23 mouse cellular contexts compared by ENCODE assay signal in the genomic region with DNA sequence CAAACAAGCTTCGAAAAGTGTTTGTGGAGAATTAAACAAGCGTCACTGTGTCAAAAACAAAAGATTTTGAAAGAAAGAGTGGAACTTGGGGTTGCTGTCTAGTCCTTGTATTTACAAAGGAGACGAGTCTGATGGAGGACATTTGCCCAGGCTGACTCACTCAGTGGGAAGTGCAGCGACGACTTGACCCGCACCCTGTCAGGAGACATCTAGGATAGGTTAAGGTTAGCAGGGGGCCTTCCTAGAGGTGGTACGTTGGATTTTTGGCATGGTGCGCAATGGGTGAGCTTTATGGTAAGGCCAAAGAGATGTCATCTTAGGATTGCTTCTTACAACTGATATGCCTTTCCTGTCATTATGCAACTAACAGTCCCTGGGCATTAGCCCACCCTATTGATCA. TPM values are rescaled to one million over a fixed set of nuclear protein-coding genes. Genes with fewer than 3 reads are reported as not detected.
"Had no signal": no experiment of that assay in that cellular context is flagged by ENCODE, and none has a peak within 500 bp of the region (broad histone marks: within the 10 kb centered on the region; RNA-seq: fewer than 3 reads in every experiment).

No protein-coding gene starts in this region.

- H3K4me2 ChIP-seq: liver, embryonic 13.5 days; liver, embryonic 15.5 days; lung, embryonic 15.5 days; midbrain, embryonic 12.5 days; midbrain, embryonic 15.5 days; neural tube, embryonic 12.5 days; stomach, embryonic 15.5 days had no signal

- H3K27ac ChIP-seq: liver, embryonic 13.5 days; liver, embryonic 15.5 days; lung, embryonic 15.5 days; midbrain, embryonic 10.5 days; midbrain, embryonic 12.5 days; midbrain, embryonic 15.5 days; neural tube, embryonic 12.5 days; stomach, embryonic 15.5 days; stomach, postnatal 0 days had no signal

- H3K4me1 ChIP-seq: liver, embryonic 15.5 days; lung, embryonic 15.5 days; midbrain, embryonic 12.5 days; midbrain, embryonic 15.5 days; neural tube, embryonic 12.5 days; stomach, embryonic 15.5 days had no signal

- DNase-seq: liver, embryonic 13.5 days; liver, postnatal 0 days; lung, adult 2 months; lung, postnatal 4 days; right cerebral cortex, postnatal 14 days; spleen, adult 18-20 months; thymus, postnatal 14 days; thymus, postnatal 4 days had no signal

- H3K27me3 ChIP-seq: liver, embryonic 13.5 days; liver, embryonic 15.5 days; lung, embryonic 15.5 days; midbrain, embryonic 12.5 days; midbrain, embryonic 15.5 days; neural tube, embryonic 12.5 days; stomach, embryonic 15.5 days had no signal

- H3K4me3 ChIP-seq: liver, embryonic 13.5 days; liver, embryonic 15.5 days; lung, embryonic 15.5 days; midbrain, embryonic 10.5 days; midbrain, embryonic 12.5 days; midbrain, embryonic 15.5 days; neural tube, embryonic 12.5 days; stomach, embryonic 15.5 days had no signal

- H3K36me3 ChIP-seq: liver, embryonic 13.5 days; liver, embryonic 15.5 days; lung, embryonic 15.5 days; midbrain, embryonic 10.5 days; midbrain, embryonic 12.5 days; midbrain, embryonic 15.5 days; neural tube, embryonic 12.5 days; stomach, embryonic 15.5 days had no signal

- H3K9ac ChIP-seq: liver, embryonic 13.5 days; liver, embryonic 15.5 days; liver, postnatal 0 days; lung, embryonic 15.5 days; midbrain, embryonic 12.5 days; midbrain, embryonic 15.5 days; neural tube, embryonic 12.5 days; stomach, embryonic 15.5 days had no signal

- H3K9me3 ChIP-seq: liver, embryonic 13.5 days; liver, embryonic 15.5 days; lung, embryonic 15.5 days; midbrain, embryonic 10.5 days; midbrain, embryonic 12.5 days; midbrain, embryonic 15.5 days; neural tube, embryonic 12.5 days; stomach, embryonic 15.5 days had no signal

RNA-seq across cellular contexts. Expression of a gene that starts 2.3 kb away (rescaled TPM):
- polyA plus RNA-seq: midbrain, embryonic 15.5 days; neural tube, embryonic 12.5 days; neural tube, embryonic 14.5 days had no signal

RNA-seq across cellular contexts. Expression of a gene that starts 9.3 kb away (rescaled TPM):
- total RNA-seq: megakaryocyte-erythroid progenitor cell, adult 5-6 weeks; midbrain, postnatal 0 days; monocyte, adult 5-6 weeks; neutrophil, adult 5-6 weeks had no signal
- polyA plus RNA-seq: liver, embryonic 13.5 days; liver, embryonic 15.5 days; liver, postnatal 0 days; lung, postnatal 0 days; midbrain, embryonic 10.5 days; midbrain, embryonic 12.5 days; midbrain, embryonic 15.5 days; midbrain, postnatal 0 days; neural tube, embryonic 12.5 days; neural tube, embryonic 14.5 days; stomach, embryonic 15.5 days; stomach, postnatal 0 days; urinary bladder, adult 2 months had no signal
